Mouse (Mus musculus) frontal cortex, postnatal 10 days (tissue): ENCODE results near the gene Marcksl1.

ENCODE experiments used
- DNase-seq, 2 experiments: peaks; one replicate each; pipeline ENCODE4 v3.0.0; 2022; ENCODE audit warnings: low spot score in 2 of 2, mixed read lengths in 1 of 2

The Marcksl1 gene

GRCm38 (mm10) chr4:129513086-129513767, at the start of gene Marcksl1:
Gene Marcksl1, plus strand, starts transcription at chr4:129513581.
- peak; percentile 88 to 92 for DNase-seq

GRCm38 (mm10) chr4:129464286-129464815, 49.0 kb upstream of the Marcksl1 start:
- no peak for DNase-seq

GRCm38 (mm10) chr4:129476047-129476446, 37.3 kb upstream of the Marcksl1 start:
- no peak for DNase-seq

- no peak for DNase-seq
These were observed 33.5 kb upstream of the Marcksl1 start for GRCm38 (mm10) chr4:129479863-129480262.

- no peak for DNase-seq
These were observed 32.3 kb upstream of the Marcksl1 start for GRCm38 (mm10) chr4:129481090-129481489.

- DNase-seq: no peak
These were observed 22.2 kb upstream of the Marcksl1 start, which contains the start of the genes Tssk3 and Fam229a for GRCm38 (mm10) chr4:129490972-129491880. Gene Tssk3, minus strand, starts transcription at chr4:129491022. Gene Fam229a, plus strand, starts transcription at chr4:129491190.

GRCm38 (mm10) chr4:129494681-129495080, 18.7 kb upstream of the Marcksl1 start:
- no peak for DNase-seq

- DNase-seq: peak; percentile 71 to 83
These were observed 17.5 kb upstream of the Marcksl1 start for GRCm38 (mm10) chr4:129495672-129496562.

- DNase-seq: peak in 1 of 2 experiments; percentile 42
These were observed 16.8 kb upstream of the Marcksl1 start for GRCm38 (mm10) chr4:129496631-129497030.

- DNase-seq: no peak
These were observed 14.4 kb upstream of the Marcksl1 start for GRCm38 (mm10) chr4:129498941-129499340.

- no peak for DNase-seq
These were observed 13.4 kb upstream of the Marcksl1 start for GRCm38 (mm10) chr4:129500017-129500416.

- peak; percentile 65 to 77 for DNase-seq
These were observed 12.5 kb upstream of the Marcksl1 start for GRCm38 (mm10) chr4:129500607-129501566.

- DNase-seq: no peak
These were observed 11.0 kb upstream of the Marcksl1 start for GRCm38 (mm10) chr4:129502327-129502888.

- no peak for DNase-seq
These were observed 10.4 kb upstream of the Marcksl1 start for GRCm38 (mm10) chr4:129502901-129503444.

- DNase-seq: no peak
These were observed 7.9 kb upstream of the Marcksl1 start for GRCm38 (mm10) chr4:129505511-129505910.

- DNase-seq: no peak
These were observed 5.7 kb upstream of the Marcksl1 start for GRCm38 (mm10) chr4:129507434-129508236.

GRCm38 (mm10) chr4:129508237-129508515, 5.2 kb upstream of the Marcksl1 start:
- no peak for DNase-seq

- DNase-seq: no peak
These were observed 4.4 kb upstream of the Marcksl1 start for GRCm38 (mm10) chr4:129508834-129509600.
